Mouse (Mus musculus) liver, embryonic 13.5 days (tissue): ENCODE measurements around the gene Kcnq1. TPM values are rescaled to one million over a fixed set of nuclear protein-coding genes. Genes with fewer than 3 reads are reported as not detected.

Experiments
- ATAC-seq: fragments of 200-750 bp; cut with Nextera tagmentation; 2 replicates; pipeline ENCODE4 v1.8.0; 2017; ENCODE audit warnings: low read depth, mild to moderate bottlenecking, moderate number of reproducible peaks, moderate library complexity
- DNase-seq: peaks from one replicate; pipeline ENCODE4 v3.0.0; 2022
- H3K27ac ChIP-seq: fragments of 300-500 bp; sonication (generic); 2 replicates; pipeline ENCODE4 v1.5.1; 2015; ENCODE audit warnings: moderate library complexity, mild to moderate bottlenecking, inconsistent platforms
- H3K27me3 ChIP-seq: fragments of 300-500 bp; sonication (generic); 2 replicates; pipeline ENCODE4 v1.6.1; 2015; ENCODE audit warnings: mild to moderate bottlenecking, inconsistent platforms
- H3K36me3 ChIP-seq: fragments of 300-500 bp; sonication (generic); 2 replicates; pipeline ENCODE4 v1.6.1; 2015; ENCODE audit warnings: mild to moderate bottlenecking, inconsistent platforms
- H3K4me1 ChIP-seq: fragments of 300-500 bp; sonication (generic); replicated peaks from 2 replicates; pipeline ENCODE4 v1.6.1; 2015; ENCODE audit warnings: inconsistent platforms
- H3K4me2 ChIP-seq: fragments of 300-500 bp; sonication (generic); 2 replicates; pipeline ENCODE4 v1.6.1; 2015; ENCODE audit warnings: inconsistent platforms, mild to moderate bottlenecking, moderate library complexity
- H3K4me3 ChIP-seq: fragments of 300-500 bp; sonication (generic); replicated peaks from 2 replicates; pipeline ENCODE4 v1.5.1; 2015; ENCODE audit warnings: mild to moderate bottlenecking, inconsistent platforms
- H3K9ac ChIP-seq: fragments of 300-500 bp; sonication (generic); 2 replicates; pipeline ENCODE4 v1.6.1; 2015; ENCODE audit warnings: mild to moderate bottlenecking, inconsistent platforms
- H3K9me3 ChIP-seq: fragments of 300-500 bp; sonication (generic); replicated peaks from 2 replicates; pipeline ENCODE4 v1.6.1; 2016; ENCODE audit warnings: inconsistent platforms
- WGBS: fragments of 180-500 bp; shearing (Covaris S2); methylation state at CpG from one replicate; pipeline ENCODE4 v1.1.7; 2015; ENCODE audit not compliant: insufficient replicate concordance; 5-methylcytosine and 5-hydroxymethylcytosine counted together
- polyA plus RNA-seq: library from polyadenylated mRNA; unstranded; fragments of >200 nt; fragmentation: Nextera tagmentation; extraction: Ambion mirVana; gene quantifications from 2 replicates; pipeline ENCODE4 v1.2.1, GENCODE M21; 2015

Kcnq1 gene
- polyA plus RNA-seq, 1 experiment from 2014 or later, result 0.27 TPM

DNA sequence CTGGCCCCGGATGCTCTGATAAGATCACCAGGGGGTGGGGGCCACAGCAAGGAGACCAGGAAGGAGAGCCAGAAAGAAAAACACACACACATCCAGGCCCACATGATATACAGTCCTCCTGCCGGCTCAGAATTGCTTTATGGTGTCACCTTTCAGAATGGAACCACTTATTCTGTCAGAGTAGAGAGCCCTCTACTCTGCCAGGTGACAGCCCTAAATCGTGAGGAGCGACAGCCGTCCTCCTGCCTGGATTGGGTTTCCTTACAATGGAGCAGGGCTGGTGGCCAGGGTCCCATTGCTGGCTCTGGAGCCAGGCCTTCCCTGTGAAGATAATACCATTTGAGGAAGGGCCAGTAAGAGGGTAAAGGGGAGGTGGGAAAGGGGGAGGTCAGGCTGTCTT is 212.3 kb downstream of the Kcnq1 start:
- Histone ChIP-seq H3K27ac (no peak overlapping the region), H3K4me2 (no peak overlapping the region), H3K4me3 (no peak overlapping the region), H3K4me1 (peaks cover 13% of the 10 kb centered on the region; the same call in 1 of the 2 replicates), H3K9me3 (no peaks in the 10 kb centered on the region), H3K36me3 (no peaks in the 10 kb centered on the region), H3K27me3 (no peaks in the 10 kb centered on the region), H3K9ac (no peak overlapping the region)
- ATAC-seq, result no peak
- DNase-seq, result no peak
- 35% methylated on average over 5 of the region's 5 CpGs for WGBS

DNA sequence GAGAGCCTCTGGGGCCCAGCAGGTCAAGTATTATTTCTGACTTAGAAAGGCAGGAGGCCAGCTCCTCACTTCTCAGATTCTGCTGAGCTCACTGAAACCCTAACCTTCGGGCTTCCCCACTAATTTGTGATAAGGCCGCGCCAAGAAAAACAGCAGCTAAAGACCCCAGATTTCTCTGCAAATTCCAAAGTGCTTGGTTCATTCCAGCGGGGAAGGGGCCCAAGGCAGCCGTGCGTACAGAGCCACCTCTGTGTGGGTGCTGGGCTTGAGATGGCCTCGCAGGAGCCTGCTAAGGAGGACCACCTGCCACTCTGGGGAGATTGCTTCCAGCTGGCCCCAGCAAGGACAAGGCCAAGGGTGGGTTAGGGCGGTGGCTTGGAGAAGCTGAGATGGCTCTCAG is 214.2 kb downstream of the Kcnq1 start:
- no peak for ATAC-seq
- Histone ChIP-seq H3K4me2 (no peak overlapping the region), H3K4me3 (no peak overlapping the region), H3K9ac (no peak overlapping the region), H3K9me3 (no peaks in the 10 kb centered on the region), H3K36me3 (no peaks in the 10 kb centered on the region), H3K27me3 (no peaks in the 10 kb centered on the region), H3K27ac (no peak overlapping the region), H3K4me1 (0 out of 2 replicates have a peak, but pooled peaks cover under 1% of the 10 kb centered on the region)
- 57% methylated on average over 8 of the region's 8 CpGs for WGBS
- no peak for DNase-seq

DNA sequence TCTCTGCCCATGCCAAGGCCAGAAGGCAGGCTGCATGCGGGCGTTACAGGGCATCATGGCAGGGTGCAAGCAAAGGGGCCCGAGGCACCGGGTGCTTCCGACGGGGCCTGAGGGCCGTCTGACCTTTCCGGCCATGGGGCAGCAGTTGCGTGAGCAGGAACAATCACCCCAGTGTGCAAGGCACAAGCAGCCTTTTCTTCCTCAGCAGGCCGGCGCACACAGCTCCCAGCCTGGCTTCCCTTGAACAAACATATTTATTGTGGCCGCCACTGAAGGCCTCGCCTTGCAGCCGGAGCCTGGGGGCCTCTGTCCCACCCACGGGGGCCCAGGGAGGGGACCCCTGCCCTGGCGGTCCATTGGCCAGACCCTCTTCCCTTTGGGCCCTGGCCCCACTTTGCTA is 218.9 kb downstream of the Kcnq1 start:
- no peak overlapping the region for H3K4me2 ChIP-seq
- WGBS, result 73% methylated on average over 14 of the region's 16 CpGs
- H3K27me3 ChIP-seq, result no peaks in the 10 kb centered on the region
- no peak overlapping the region for H3K4me3 ChIP-seq
- no peaks in the 10 kb centered on the region for H3K9me3 ChIP-seq
- ATAC-seq (no peak), DNase-seq (no peak)
- no peaks in the 10 kb centered on the region for H3K4me1 ChIP-seq
- H3K27ac ChIP-seq, result no peak overlapping the region
- H3K9ac ChIP-seq, result no peak overlapping the region
- H3K36me3 ChIP-seq, result no peaks in the 10 kb centered on the region

DNA sequence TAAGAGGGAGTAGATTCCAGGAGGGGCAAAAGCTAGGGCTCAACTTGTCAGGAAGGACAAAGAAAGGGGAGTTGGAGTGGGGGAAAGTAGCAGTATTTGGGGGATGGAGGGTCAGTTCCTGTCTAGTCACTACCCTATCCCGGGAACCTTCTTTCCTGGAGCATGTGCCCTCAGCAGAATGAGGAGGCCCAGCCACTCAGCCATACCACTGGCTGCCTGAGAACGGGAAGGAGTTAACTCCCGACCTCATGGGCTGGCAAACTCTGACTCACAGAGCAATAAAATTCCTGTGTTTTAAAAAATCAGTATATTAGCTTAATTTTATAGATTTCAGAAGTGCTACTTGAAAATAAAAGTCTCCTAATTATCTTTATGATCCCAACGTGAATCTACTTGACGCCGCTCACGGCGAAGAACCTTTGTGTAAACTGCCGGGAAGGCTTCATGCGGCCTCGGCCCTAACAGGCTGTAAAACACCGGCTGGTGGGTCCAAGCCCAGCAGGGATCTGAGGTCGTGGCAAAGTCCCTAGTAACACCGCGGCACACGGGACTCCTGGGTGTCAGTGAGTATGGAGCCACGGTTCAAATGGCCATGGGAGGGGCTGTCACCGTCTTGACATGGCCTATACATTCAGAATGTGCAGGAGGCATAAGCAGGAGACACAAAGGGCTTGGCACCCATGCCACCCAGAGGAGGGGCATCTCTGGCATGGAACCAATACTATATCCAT is 222.2 kb downstream of the Kcnq1 start:
- H3K36me3 ChIP-seq, result no peaks in the 10 kb centered on the region
- H3K4me3 ChIP-seq, result no peak overlapping the region
- H3K9me3 ChIP-seq, result no peaks in the 10 kb centered on the region
- no peak overlapping the region for H3K4me2 ChIP-seq
- no peaks in the 10 kb centered on the region for H3K27me3 ChIP-seq
- 73% methylated on average over 18 of the region's 18 CpGs for whole genome bisulfite sequencing
- H3K27ac ChIP-seq, result no peak overlapping the region
- no peak for ATAC-seq
- peaks cover 4% of the 10 kb centered on the region; the same call in 1 of the 2 replicates for H3K4me1 ChIP-seq
- no peak overlapping the region for H3K9ac ChIP-seq
- no peak for DNase-seq

DNA sequence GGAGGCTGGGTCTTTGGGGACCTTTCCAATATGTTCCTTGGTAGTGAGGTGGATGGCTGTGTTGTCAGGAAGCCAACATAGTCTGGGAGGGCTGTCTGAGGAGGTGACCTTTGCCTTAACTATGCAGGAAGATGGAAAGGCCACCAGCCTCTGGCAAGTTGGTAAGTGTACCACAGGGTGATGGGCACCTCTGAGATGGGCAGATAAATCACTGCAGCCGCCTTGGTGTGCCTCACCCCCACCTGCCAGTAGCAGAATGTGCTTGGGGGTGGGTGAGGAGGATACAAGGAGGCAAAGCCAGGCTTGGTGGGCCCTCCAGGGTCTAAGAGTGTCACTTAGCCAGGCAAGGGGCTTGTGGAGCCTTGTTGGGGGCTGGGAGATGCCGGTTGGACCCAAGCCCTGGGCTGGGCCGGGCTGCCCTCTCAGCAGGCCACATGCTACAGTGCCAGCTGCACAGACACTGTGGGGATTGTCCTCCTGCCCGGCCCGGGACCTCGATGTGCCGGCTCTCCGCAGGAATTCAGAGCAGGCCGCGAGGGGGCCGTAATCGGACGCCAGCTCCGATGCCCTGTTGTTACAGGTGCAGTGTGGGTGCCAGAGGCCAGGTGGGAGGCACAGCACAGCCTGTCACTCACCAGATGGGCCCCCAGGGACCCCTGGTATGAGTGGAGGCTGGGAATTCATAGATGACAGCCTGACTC is 223.1 kb downstream of the Kcnq1 start:
- DNase-seq, result no peak
- Histone ChIP-seq H3K27ac (no peak overlapping the region), H3K9me3 (no peaks in the 10 kb centered on the region), H3K27me3 (no peaks in the 10 kb centered on the region), H3K4me1 (peaks cover 7% of the 10 kb centered on the region; the same call in 1 of the 2 replicates), H3K4me2 (no peak overlapping the region), H3K4me3 (no peak overlapping the region), H3K36me3 (no peaks in the 10 kb centered on the region), H3K9ac (no peak overlapping the region)
- ATAC-seq, result no peak
- 74% methylated on average over 14 of the region's 14 CpGs for WGBS

DNA sequence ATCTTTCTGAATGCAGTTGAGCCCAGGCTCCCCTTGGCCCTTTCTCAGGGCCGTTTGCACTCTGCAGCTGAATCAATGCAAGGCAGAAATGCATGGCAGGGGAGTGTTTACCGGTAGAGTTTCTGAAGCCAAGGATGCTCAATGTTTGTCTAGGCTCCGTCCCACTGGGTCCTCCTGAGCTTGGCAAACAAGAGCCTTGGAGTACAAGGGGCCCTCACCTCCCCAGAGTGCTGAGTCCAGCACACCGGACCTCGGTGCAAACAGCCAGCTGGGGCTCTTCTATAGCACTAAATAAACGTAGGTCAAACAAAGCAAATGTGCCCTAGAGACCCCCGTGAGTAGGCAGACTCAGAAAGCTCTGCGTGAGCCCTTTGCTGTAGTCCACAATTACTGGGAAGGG is 226.9 kb downstream of the Kcnq1 start:
- H3K36me3 ChIP-seq, result no peaks in the 10 kb centered on the region
- DNase-seq (no peak), ATAC-seq (no peak)
- H3K9me3 ChIP-seq, result no peaks in the 10 kb centered on the region
- peaks cover 7% of the 10 kb centered on the region; the same call in 1 of the 2 replicates for H3K4me1 ChIP-seq
- no peak overlapping the region for H3K4me2 ChIP-seq
- H3K4me3 ChIP-seq, result no peak overlapping the region
- H3K27me3 ChIP-seq, result no peaks in the 10 kb centered on the region
- 47% methylated on average over 8 of the region's 8 CpGs for WGBS
- H3K27ac ChIP-seq, result no peak overlapping the region
- no peak overlapping the region for H3K9ac ChIP-seq

DNA sequence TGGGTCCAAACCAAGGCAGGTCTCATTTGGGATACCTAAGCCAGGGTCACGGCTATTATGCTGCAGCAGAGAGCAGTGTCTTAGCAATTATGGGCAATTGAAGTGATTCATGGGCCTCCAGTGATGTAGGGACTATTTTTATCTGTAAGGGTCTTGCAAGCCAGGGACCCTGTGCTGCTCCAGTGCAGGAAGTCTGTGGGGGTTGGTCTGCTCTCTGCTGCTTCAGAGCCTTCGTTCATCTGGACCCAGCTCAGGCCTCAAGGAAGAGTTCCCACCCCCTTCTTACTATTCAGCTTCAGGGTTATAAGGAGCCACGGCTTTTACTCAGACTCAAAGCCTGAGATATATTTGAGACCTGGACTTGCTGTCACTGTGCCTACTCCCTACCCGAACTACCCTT is 227.4 kb downstream of the Kcnq1 start:
- no peak for DNase-seq

DNA sequence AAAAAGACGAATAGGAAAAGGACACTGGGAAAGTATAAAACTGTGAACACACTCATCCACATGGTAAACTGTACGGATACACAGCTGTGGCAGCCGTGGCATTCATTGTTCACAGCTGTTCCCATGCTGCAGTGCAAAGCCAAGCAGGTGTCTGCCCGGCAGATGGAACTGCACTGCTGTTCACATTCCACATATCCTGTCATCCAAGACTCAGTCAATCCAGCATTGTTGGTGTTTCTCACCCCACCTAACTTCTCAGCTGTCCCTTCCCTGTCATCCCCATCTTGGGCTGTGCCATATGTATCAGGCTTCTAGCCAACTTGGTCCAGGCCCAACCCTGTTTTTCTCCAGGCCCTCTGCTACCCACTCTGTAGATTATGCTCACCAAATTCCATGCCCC is 232.5 kb downstream of the Kcnq1 start:
- Histone ChIP-seq H3K4me1 (0 out of 2 replicates have a peak, but pooled peaks cover 2% of the 10 kb centered on the region), H3K9ac (no peak overlapping the region), H3K27me3 (no peaks in the 10 kb centered on the region), H3K36me3 (no peaks in the 10 kb centered on the region), H3K4me2 (no peak overlapping the region), H3K27ac (no peak overlapping the region), H3K9me3 (no peaks in the 10 kb centered on the region), H3K4me3 (no peak overlapping the region)
- ATAC-seq, result no peak
- DNase-seq, result no peak
- WGBS, result 60% methylated on average over 4 of the region's 4 CpGs

More for the DNA sequence above, 227.4 kb downstream of the Kcnq1 start:
- no peak for ATAC-seq
- Histone ChIP-seq H3K4me2 (no peak overlapping the region), H3K4me3 (no peak overlapping the region), H3K9ac (no peak overlapping the region), H3K9me3 (no peaks in the 10 kb centered on the region), H3K4me1 (peaks cover 7% of the 10 kb centered on the region; the same call in 1 of the 2 replicates), H3K36me3 (no peaks in the 10 kb centered on the region), H3K27me3 (no peaks in the 10 kb centered on the region), H3K27ac (no peak overlapping the region)
- 37% methylated on average over 4 of the region's 4 CpGs for WGBS

DNA sequence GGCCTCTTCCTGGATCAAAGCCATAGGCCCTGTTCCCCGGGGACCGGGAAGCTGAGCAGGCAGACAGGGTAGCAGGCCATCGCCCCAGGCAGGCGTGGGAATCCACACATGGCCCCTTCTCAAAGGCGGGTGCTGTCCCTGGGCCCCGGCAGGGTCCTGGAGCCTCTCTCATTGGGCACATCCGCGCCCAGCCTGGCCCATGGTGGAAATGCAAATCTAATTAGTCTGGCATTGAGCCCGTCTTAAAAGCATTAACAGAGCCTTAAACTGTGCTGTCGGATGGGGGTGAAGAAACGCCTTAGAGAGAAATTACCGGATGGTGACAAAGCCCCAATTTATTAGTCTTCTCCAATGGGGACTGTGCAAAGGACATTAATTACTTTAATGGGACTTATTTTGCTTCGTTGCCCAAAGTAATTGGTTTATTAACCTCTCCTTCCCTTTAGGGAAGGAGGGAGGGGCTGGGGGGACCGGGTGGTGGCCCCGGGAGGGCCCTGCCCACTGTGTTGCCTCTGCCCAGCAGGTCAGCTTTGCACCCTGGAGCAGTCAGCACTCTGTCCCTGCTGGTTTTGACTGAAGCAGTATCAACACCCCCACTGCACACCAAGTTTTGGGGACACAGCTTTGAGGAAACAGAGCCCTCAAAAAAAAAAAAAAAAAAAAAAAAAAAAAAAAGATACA is 234.6 kb downstream of the Kcnq1 start:
- Histone ChIP-seq H3K9me3 (no peaks in the 10 kb centered on the region), H3K4me3 (no peak overlapping the region), H3K9ac (no peak overlapping the region), H3K4me2 (no peak overlapping the region), H3K36me3 (no peaks in the 10 kb centered on the region), H3K4me1 (0 out of 2 replicates have a peak, but pooled peaks cover 2% of the 10 kb centered on the region), H3K27me3 (no peaks in the 10 kb centered on the region), H3K27ac (no peak overlapping the region)
- DNase-seq, result no peak
- no peak for ATAC-seq
- WGBS, result 67% methylated on average over 15 of the region's 15 CpGs

DNA sequence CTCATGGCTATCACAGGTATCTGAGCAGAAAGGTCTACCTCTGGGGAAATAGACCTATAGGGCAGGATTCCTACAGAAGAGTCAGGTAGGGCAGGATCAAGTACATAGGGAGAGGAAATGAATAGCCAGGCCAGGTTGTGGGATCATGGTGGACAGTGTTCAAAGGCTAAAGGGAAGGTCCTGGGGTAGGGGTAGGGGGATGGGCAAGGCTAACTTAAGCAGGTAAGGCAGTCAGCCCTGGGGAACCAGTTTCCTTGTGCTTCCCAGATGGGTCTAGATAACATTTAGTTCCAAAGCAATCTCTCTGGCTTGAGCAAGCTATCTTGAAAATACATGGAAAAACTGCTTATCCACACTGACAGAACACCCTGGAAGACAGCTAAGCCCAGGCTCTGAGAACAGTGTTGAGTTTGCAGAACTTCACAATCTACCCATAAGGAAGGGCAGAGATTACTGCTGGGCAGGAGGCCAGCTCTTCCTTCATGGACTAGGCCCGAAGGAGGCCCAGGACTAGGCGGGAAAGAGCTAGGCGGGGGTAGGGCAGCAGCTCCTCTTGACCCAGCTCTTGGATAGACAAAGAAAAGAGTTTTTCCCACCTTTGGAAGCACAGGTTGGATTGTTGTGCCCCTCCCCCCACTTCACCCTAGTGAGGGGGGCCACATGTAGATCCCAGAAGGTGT is 235.3 kb downstream of the Kcnq1 start:
- 0 out of 2 replicates have a peak, but pooled peaks cover 2% of the 10 kb centered on the region for H3K4me1 ChIP-seq
- 64% methylated on average over 3 of the region's 3 CpGs for WGBS
- DNase-seq (no peak), ATAC-seq (no peak)
- H3K27me3 ChIP-seq, result 0 out of 2 replicates have a peak, but pooled peaks cover 3% of the 10 kb centered on the region
- no peak overlapping the region for H3K4me2 ChIP-seq
- H3K4me3 ChIP-seq, result no peak overlapping the region
- H3K9me3 ChIP-seq, result no peaks in the 10 kb centered on the region
- H3K9ac ChIP-seq, result no peak overlapping the region
- H3K27ac ChIP-seq, result no peak overlapping the region
- H3K36me3 ChIP-seq, result no peaks in the 10 kb centered on the region

DNA sequence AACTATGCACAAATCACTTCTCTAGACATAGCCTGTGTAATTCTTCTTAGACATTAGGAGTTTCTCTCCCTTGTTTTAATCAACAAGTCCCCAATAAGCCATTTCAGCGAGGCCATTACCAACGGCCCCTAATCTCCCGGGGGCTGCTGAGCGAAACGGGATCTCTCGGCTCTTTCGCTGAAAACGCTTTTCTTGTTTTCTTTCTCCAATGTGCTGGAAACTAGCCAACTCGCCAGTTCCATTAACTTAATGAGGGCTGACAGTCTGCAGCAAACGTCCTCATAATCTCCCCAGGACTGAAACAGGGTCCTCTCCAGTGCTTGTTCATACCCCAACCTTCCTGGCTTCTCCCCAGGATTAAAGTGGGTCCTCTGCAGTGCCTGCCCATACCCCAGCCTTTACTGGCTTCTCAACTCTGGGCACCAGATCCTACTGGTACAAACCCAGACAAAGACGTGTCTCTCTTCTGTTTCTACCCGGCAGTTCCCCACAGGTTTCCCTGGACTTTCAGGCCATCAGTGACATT is 237.7 kb downstream of the Kcnq1 start:
- Histone ChIP-seq H3K27me3 (0 out of 2 replicates have a peak, but pooled peaks cover 3% of the 10 kb centered on the region), H3K4me2 (no peak overlapping the region), H3K4me3 (no peak overlapping the region), H3K9me3 (no peaks in the 10 kb centered on the region), H3K4me1 (0 out of 2 replicates have a peak, but pooled peaks cover 2% of the 10 kb centered on the region), H3K36me3 (no peaks in the 10 kb centered on the region), H3K27ac (no peak overlapping the region), H3K9ac (no peak overlapping the region)
- no peak for ATAC-seq
- 53% methylated on average over 12 of the region's 12 CpGs for WGBS
- no peak for DNase-seq
